Mouse (Mus musculus) kidney, postnatal 0 days (tissue): ENCODE measurements around the gene Inpp5e. TPM values are rescaled to one million over a fixed set of nuclear protein-coding genes. Genes with fewer than 3 reads are reported as not detected.

Experiments
- ATAC-seq: fragments of 200-750 bp; cut with Nextera tagmentation; replicated peaks from 2 replicates; pipeline ENCODE4 v1.8.0; 2017; ENCODE audit warnings: low read depth, moderate number of reproducible peaks, moderate TSS enrichment, moderate library complexity; ENCODE audit not compliant: low FRiP score
- DNase-seq: peaks from one replicate; pipeline ENCODE4 v3.0.0-alpha.2; 2016; ENCODE audit warnings: low spot score
- H3K27ac ChIP-seq: fragments of 300-500 bp; sonication (generic); 2 replicates; pipeline ENCODE4 v1.5.1; 2014; ENCODE audit warnings: mild to moderate bottlenecking
- H3K27me3 ChIP-seq: fragments of 300-500 bp; sonication (generic); 2 replicates; pipeline ENCODE4 v1.6.1; 2014; ENCODE audit warnings: low read length, mixed read lengths; ENCODE audit not compliant: insufficient read depth
- H3K36me3 ChIP-seq: fragments of 300-500 bp; sonication (generic); 2 replicates; pipeline ENCODE4 v1.6.1; 2014; ENCODE audit warnings: low read length, mixed read lengths; ENCODE audit not compliant: insufficient read depth
- H3K4me1 ChIP-seq: fragments of 300-500 bp; sonication (generic); replicated peaks from 2 replicates; pipeline ENCODE4 v1.6.1; 2014; ENCODE audit warnings: antibody characterized with exemption, low read length, mixed read lengths; ENCODE audit not compliant: insufficient read depth
- H3K4me2 ChIP-seq: fragments of 300-500 bp; sonication (generic); 2 replicates; pipeline ENCODE4 v1.6.1; 2014; ENCODE audit warnings: mild to moderate bottlenecking, low read length, moderate library complexity, mixed read lengths
- H3K4me3 ChIP-seq: fragments of 300-500 bp; sonication (generic); replicated peaks from 2 replicates; pipeline ENCODE4 v1.5.1; 2014; ENCODE audit warnings: low read depth, low read length
- H3K9ac ChIP-seq: fragments of 300-500 bp; sonication (generic); 2 replicates; pipeline ENCODE4 v1.6.1; 2014; ENCODE audit warnings: low read depth, low read length
- H3K9me3 ChIP-seq: fragments of 300-500 bp; sonication (generic); replicated peaks from 2 replicates; pipeline ENCODE4 v1.6.1; 2016; ENCODE audit warnings: low read length, inconsistent platforms, mixed read lengths
- CTCF ChIP-seq: IDR thresholded peaks from 2 replicates; pipeline ENCODE4 v1.5.1; 2016; ENCODE audit warnings: antibody characterized with exemption, low read depth, mild to moderate bottlenecking, moderate library complexity
- WGBS: fragments of 180-500 bp; shearing (Covaris S2); extraction: QIAGEN DNeasy Blood & Tissue Kit; methylation state at CpG from one replicate; pipeline ENCODE4 v1.1.7; 2014; 5-methylcytosine and 5-hydroxymethylcytosine counted together
- polyA plus RNA-seq: library from polyadenylated mRNA; unstranded; fragments of >200 nt; fragmentation: Nextera tagmentation; extraction: Ambion mirVana; gene quantifications from 2 replicates; pipeline ENCODE4 v1.2.1, GENCODE M21; 2015

The Inpp5e gene
- 18.6 and 18.9 TPM in 2 replicates for polyA plus RNA-seq

- 1% methylated on average over 57 of the region's 57 CpGs for WGBS
- peak; percentile 91 for ATAC-seq
These were observed at the start of gene Inpp5e for GRCm38 (mm10) chr2:26408515-26409356. Gene Inpp5e (minus strand): TSS chr2:26409203.

GRCm38 (mm10) chr2:26458402-26459124 is 49.6 kb upstream of the Inpp5e start:
- Histone ChIP-seq H3K27me3 (no peaks in the 10 kb centered on the region), H3K9ac (no peak overlapping the region), H3K4me2 (no peak overlapping the region), H3K9me3 (no peaks in the 10 kb centered on the region), H3K4me3 (no peak overlapping the region), H3K27ac (peak overlapping the region; percentile 86), H3K36me3 (peaks cover 42% of the 10 kb centered on the region), H3K4me1 (peaks cover 20% of the 10 kb centered on the region)
- DNase-seq (peak; percentile 92), ATAC-seq (peak; percentile 81)
- TF ChIP-seq CTCF: no peak
- 25% methylated on average over 7 of the region's 7 CpGs for WGBS

More at GRCm38 (mm10) chr2:26408515-26409356, at the start of gene Inpp5e:
- Histone ChIP-seq H3K4me1 (peaks cover 22% of the 10 kb centered on the region), H3K36me3 (peaks cover 32% of the 10 kb centered on the region), H3K4me2 (peak within 1 kb of the TSS; percentile 76), H3K4me3 (peak within 1 kb of the TSS; percentile 69), H3K9me3 (no peaks in the 10 kb centered on the region), H3K9ac (peak within 1 kb of the TSS; percentile 92), H3K27me3 (no peaks in the 10 kb centered on the region), H3K27ac (peak within 1 kb of the TSS; percentile 85)
- TF ChIP-seq CTCF: peak; percentile 98
- peak; percentile 96 for DNase-seq

- Histone ChIP-seq H3K9me3 (no peaks in the 10 kb centered on the region), H3K27ac (no peak overlapping the region), H3K4me1 (peaks cover 11% of the 10 kb centered on the region; the same call in 1 of the 2 replicates), H3K27me3 (no peaks in the 10 kb centered on the region), H3K36me3 (no peaks in the 10 kb centered on the region), H3K4me2 (no peak overlapping the region), H3K9ac (no peak overlapping the region), H3K4me3 (no peak overlapping the region)
- peak; percentile 83 for DNase-seq
- no peak for ATAC-seq
- 22% methylated on average over 5 of the region's 5 CpGs for WGBS
- peak; percentile 91 for TF ChIP-seq CTCF
These were observed 40.4 kb upstream of the Inpp5e start for GRCm38 (mm10) chr2:26449121-26450060.

GRCm38 (mm10) chr2:26447451-26447850 is 38.4 kb upstream of the Inpp5e start:
- Histone ChIP-seq H3K4me3 (no peak overlapping the region), H3K4me2 (no peak overlapping the region), H3K27me3 (no peaks in the 10 kb centered on the region), H3K9ac (no peak overlapping the region), H3K9me3 (no peaks in the 10 kb centered on the region), H3K27ac (no peak overlapping the region), H3K36me3 (no peaks in the 10 kb centered on the region), H3K4me1 (peaks cover 18% of the 10 kb centered on the region; the same call in 1 of the 2 replicates)
- DNase-seq (no peak), ATAC-seq (no peak)
- no peak for TF ChIP-seq CTCF
- 71% methylated on average over 1 of the region's 1 CpGs for WGBS

GRCm38 (mm10) chr2:26446671-26447070 is 37.7 kb upstream of the Inpp5e start:
- peak overlapping the region; percentile 82 for H3K4me2 ChIP-seq
- H3K27ac ChIP-seq: peak overlapping the region; percentile 93
- ATAC-seq (no peak), DNase-seq (no peak)
- peaks cover 18% of the 10 kb centered on the region; the same call in 1 of the 2 replicates for H3K4me1 ChIP-seq
- WGBS: 74% methylated on average over 4 of the region's 4 CpGs
- H3K9me3 ChIP-seq: no peaks in the 10 kb centered on the region
- no peak for TF ChIP-seq CTCF
- peak overlapping the region; percentile 67 for H3K9ac ChIP-seq
- H3K36me3 ChIP-seq: peaks cover 1% of the 10 kb centered on the region; the same call in 1 of the 2 replicates
- H3K27me3 ChIP-seq: no peaks in the 10 kb centered on the region
- peak overlapping the region; percentile 68; the same call in 1 of the 2 replicates for H3K4me3 ChIP-seq
